Mouse (Mus musculus) brain, adult 2 months (tissue): ENCODE data around the gene Grm1.

ENCODE experiments used
- DNase-seq: peaks from one replicate; pipeline ENCODE4 v3.0.0; 2011; ENCODE audit warnings: low read depth, low spot score

The Grm1 gene

GRCm38 (mm10) chr10:10734561-10734960 is 347.6 kb downstream of the Grm1 start:
- DNase-seq = peak; percentile 75

- no peak for DNase-seq
Observed at GRCm38 (mm10) chr10:10733092-10733491, 349.1 kb downstream of the Grm1 start.

GRCm38 (mm10) chr10:10726501-10726900 is 355.7 kb downstream of the Grm1 start:
- DNase-seq = no peak

GRCm38 (mm10) chr10:10710837-10711236 is 371.3 kb downstream of the Grm1 start:
- peak; percentile 98 for DNase-seq

- DNase-seq = no peak
Observed at GRCm38 (mm10) chr10:10710359-10710758, 371.8 kb downstream of the Grm1 start.

- DNase-seq = no peak
Observed at GRCm38 (mm10) chr10:10708031-10708430, 374.1 kb downstream of the Grm1 start.

- peak; percentile 26 for DNase-seq
Observed at GRCm38 (mm10) chr10:10701326-10701725, 380.8 kb downstream of the Grm1 start.

- DNase-seq = no peak
Observed at GRCm38 (mm10) chr10:10700903-10701302, 381.3 kb downstream of the Grm1 start.

- peak; percentile 64 for DNase-seq
Observed at GRCm38 (mm10) chr10:10697497-10697896, 384.7 kb downstream of the Grm1 start.

- no peak for DNase-seq
Observed at GRCm38 (mm10) chr10:10689668-10690223, 392.4 kb downstream of the Grm1 start.

- DNase-seq = peak; percentile 71
Observed at GRCm38 (mm10) chr10:10688907-10689667, 393.1 kb downstream of the Grm1 start.

- no peak for DNase-seq
Observed at GRCm38 (mm10) chr10:10681048-10681447, 401.1 kb downstream of the Grm1 start, which contains the start of gene Gm10944. Gm10944 (plus strand) TSS chr10:10681348.

- DNase-seq = no peak
Observed at GRCm38 (mm10) chr10:10659976-10660375, 422.2 kb downstream of the Grm1 start.

GRCm38 (mm10) chr10:10659161-10659560 is 423.0 kb downstream of the Grm1 start:
- DNase-seq = peak; percentile 91

- peak; percentile 18 for DNase-seq
Observed at GRCm38 (mm10) chr10:10656621-10657020, 425.5 kb downstream of the Grm1 start.

GRCm38 (mm10) chr10:10655991-10656390 is 426.2 kb downstream of the Grm1 start:
- DNase-seq = no peak
